Mouse (Mus musculus): ENCODE measurements at regions not wholly inside any gene's neighbourhood (a gene's known extent, or its start where the extent isn't known, plus 50 kb on each side); places are given as distances from the start of the nearest gene placed in this dataset.
"Not testable (repeated sequence)": the region's sequence is repeated elsewhere in the genome, so short reads cannot be mapped to it uniquely, and the experiment has no call there.

DNA sequence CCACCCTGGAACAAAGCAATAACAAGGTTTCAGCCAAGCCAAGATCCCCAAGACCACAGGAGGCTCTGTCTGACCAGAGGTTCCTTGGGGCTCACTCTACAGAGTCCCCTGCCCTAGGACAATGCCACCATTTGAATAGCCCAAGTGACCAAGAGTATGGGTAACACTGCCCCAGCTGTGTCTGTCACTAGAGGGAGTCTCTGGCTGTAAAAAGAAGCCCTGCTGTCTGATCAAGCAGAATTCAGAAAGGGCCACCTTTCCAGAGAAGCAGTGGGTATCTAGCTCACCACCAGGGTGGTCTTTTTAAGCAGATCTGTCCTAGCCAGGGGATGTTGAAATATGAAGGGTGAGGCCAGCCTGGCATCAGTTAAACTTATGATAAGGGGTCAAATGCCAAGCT is 86.6 kb upstream of the Thpo start:
- Histone ChIP-seq H3K79me2 (replicated peaks; ENCODE audit: control insufficient read depth, insufficient read depth, low read length) (no peaks in the 10 kb centered on the region), H3K4me1 (ENCODE audit: control insufficient read depth, insufficient read depth, low read length) (no peaks in the 10 kb centered on the region), H3K9ac (ENCODE audit: low read depth, low read length) (no peak overlapping the region), H3K27ac (no peak overlapping the region), H3K27me3 (ENCODE audit: control insufficient read depth, insufficient read depth, low read length) (no peaks in the 10 kb centered on the region), H3K4me3 (no peak overlapping the region), H3K36me3 (ENCODE audit: control insufficient read depth, insufficient read depth, low read length) (no peaks in the 10 kb centered on the region)
- no peak for DNase-seq
- TF ChIP-seq POLR2A (IDR thresholded peaks at IDR 0.05; ENCODE audit: insufficient read depth, low read depth, low read length) (no peak), EP300 (IDR thresholded peaks at IDR 0.05; ENCODE audit: insufficient read depth, low read depth, low read length) (no peak), CTCF (IDR thresholded peaks at IDR 0.05) (no peak)
- intact Hi-C loops (cut with DNase I), result no loop called here

DNA sequence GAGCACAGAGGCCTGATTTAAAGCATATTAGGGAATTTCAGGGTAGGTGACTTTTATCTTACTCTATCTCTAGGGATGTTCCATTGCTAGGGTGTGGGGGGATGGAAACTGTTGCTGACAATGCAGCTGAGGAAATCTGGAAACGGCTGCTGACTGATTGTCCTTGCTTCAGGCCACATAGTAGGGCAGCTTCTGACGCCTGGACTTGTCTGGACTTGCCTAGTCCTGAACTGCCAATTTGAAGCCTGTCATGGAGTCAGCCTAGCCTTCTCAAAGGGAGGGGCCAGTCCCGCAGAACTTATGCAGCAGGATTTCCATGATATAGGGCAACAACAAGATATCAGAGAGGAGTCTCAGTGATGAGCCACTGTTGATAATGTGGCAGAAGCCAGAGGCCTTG is 85.3 kb upstream of the Thpo start:
- no peak for DNase-seq
- Histone ChIP-seq H3K9ac (ENCODE audit: low read depth, low read length) (no peak overlapping the region), H3K27ac (no peak overlapping the region), H3K4me1 (ENCODE audit: control insufficient read depth, insufficient read depth, low read length) (no peaks in the 10 kb centered on the region), H3K79me2 (replicated peaks; ENCODE audit: control insufficient read depth, insufficient read depth, low read length) (no peaks in the 10 kb centered on the region), H3K4me3 (no peak overlapping the region), H3K27me3 (ENCODE audit: control insufficient read depth, insufficient read depth, low read length) (no peaks in the 10 kb centered on the region), H3K36me3 (ENCODE audit: control insufficient read depth, insufficient read depth, low read length) (no peaks in the 10 kb centered on the region)
- intact Hi-C loops (cut with DNase I), result no loop called here
- TF ChIP-seq CTCF (IDR thresholded peaks at IDR 0.05) (no peak), EP300 (IDR thresholded peaks at IDR 0.05; ENCODE audit: insufficient read depth, low read depth, low read length) (no peak), POLR2A (IDR thresholded peaks at IDR 0.05; ENCODE audit: insufficient read depth, low read depth, low read length) (no peak)
- 67% methylated on average over 3 of the region's 3 CpGs for WGBS

DNA sequence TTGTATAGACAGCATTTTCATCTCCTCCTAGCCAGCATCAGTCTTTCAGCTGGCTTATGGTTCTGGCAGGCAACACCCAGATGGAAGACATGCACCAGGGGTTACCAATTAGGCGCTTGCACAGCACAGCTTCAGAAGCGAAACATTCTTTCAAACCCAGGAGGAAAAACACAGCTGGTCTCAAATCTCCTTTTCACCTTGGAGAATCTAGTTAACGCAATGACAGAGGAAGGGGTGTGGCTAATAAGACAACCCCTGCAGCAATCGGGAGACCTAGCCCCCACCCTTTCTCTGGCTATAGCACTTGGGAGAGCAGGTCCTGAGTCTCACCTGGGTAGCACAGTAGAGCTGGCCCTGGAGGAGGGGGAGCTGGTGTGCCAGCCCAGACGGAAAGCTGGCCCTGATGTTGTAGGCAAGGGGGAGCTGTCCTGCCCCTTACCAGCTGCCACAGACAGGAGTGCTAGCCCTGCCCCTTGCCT is 84.4 kb upstream of the Thpo start:
- H3K79me2 ChIP-seq (replicated peaks; ENCODE audit: control insufficient read depth, insufficient read depth, low read length), result no peaks in the 10 kb centered on the region
- no peaks in the 10 kb centered on the region for H3K36me3 ChIP-seq (ENCODE audit: control insufficient read depth, insufficient read depth, low read length)
- no peak overlapping the region for H3K9ac ChIP-seq (ENCODE audit: low read depth, low read length)
- no peaks in the 10 kb centered on the region for H3K4me1 ChIP-seq (ENCODE audit: control insufficient read depth, insufficient read depth, low read length)
- no peak overlapping the region for H3K4me3 ChIP-seq
- TF ChIP-seq CTCF (IDR thresholded peaks at IDR 0.05) (no peak), EP300 (IDR thresholded peaks at IDR 0.05; ENCODE audit: insufficient read depth, low read depth, low read length) (no peak), POLR2A (IDR thresholded peaks at IDR 0.05; ENCODE audit: insufficient read depth, low read depth, low read length) (no peak)
- WGBS, result 33% methylated on average over 5 of the region's 5 CpGs
- DNase-seq, result no peak
- intact Hi-C loops (cut with DNase I), result no loop called here
- H3K27me3 ChIP-seq (ENCODE audit: control insufficient read depth, insufficient read depth, low read length), result no peaks in the 10 kb centered on the region
- no peak overlapping the region for H3K27ac ChIP-seq

DNA sequence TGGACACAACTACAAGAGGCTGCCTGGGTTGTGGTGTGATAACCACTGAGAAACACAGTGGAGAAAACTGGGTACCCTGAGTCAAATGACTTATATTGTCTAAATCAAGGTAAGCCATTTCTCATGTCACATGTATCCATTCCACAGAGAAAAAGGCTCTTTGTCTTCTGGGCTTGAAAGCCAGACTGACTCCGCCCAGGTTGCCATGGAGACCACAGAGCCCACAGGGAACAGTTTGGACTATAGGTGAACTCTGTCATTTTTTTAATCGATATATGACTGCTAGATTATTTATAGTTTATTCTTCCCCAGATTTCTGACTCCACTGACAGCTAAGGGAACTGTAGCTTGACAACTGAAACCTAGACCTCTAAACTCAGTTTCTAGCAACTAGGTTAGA is 80.7 kb upstream of the Thpo start:
- no peak for TF ChIP-seq CTCF (IDR thresholded peaks at IDR 0.05)
- no peak for TF ChIP-seq POLR2A (IDR thresholded peaks at IDR 0.05; ENCODE audit: insufficient read depth, low read depth, low read length)
- TF ChIP-seq EP300 (IDR thresholded peaks at IDR 0.05; ENCODE audit: insufficient read depth, low read depth, low read length), result no peak
- Histone ChIP-seq H3K27ac (no peak overlapping the region), H3K4me3 (no peak overlapping the region), H3K9ac (ENCODE audit: low read depth, low read length) (no peak overlapping the region), H3K79me2 (replicated peaks; ENCODE audit: control insufficient read depth, insufficient read depth, low read length) (no peaks in the 10 kb centered on the region), H3K27me3 (ENCODE audit: control insufficient read depth, insufficient read depth, low read length) (no peaks in the 10 kb centered on the region), H3K36me3 (ENCODE audit: control insufficient read depth, insufficient read depth, low read length) (no peaks in the 10 kb centered on the region), H3K4me1 (ENCODE audit: control insufficient read depth, insufficient read depth, low read length) (no peaks in the 10 kb centered on the region)
- no peak for DNase-seq
- intact Hi-C loops (cut with DNase I), result no loop called here
- 87% methylated on average over 2 of the region's 2 CpGs for WGBS

DNA sequence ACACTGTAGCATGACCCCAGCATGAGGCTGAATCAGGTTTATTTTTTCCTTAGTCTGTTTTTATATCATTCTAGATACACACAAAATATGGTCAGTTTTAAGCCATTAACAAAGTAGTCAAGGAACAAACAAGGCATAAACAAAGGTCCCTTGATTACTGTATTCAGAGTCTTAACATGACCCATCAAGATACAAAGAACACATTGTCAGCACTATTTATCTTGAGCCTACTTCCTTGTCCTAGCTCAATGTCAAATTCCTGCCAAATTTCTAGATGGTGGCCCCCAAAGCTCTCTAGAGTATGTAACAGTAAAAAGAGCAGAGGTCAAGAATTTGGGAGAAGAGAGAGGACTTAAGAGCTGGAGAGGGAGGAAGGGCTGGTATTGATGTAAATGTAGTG is 79.9 kb upstream of the Thpo start:
- no peaks in the 10 kb centered on the region for H3K36me3 ChIP-seq (ENCODE audit: control insufficient read depth, insufficient read depth, low read length)
- H3K27me3 ChIP-seq (ENCODE audit: control insufficient read depth, insufficient read depth, low read length), result no peaks in the 10 kb centered on the region
- H3K9ac ChIP-seq (ENCODE audit: low read depth, low read length), result no peak overlapping the region
- intact Hi-C loops (cut with DNase I), result no loop called here
- no peaks in the 10 kb centered on the region for H3K79me2 ChIP-seq (replicated peaks; ENCODE audit: control insufficient read depth, insufficient read depth, low read length)
- no peak overlapping the region for H3K27ac ChIP-seq
- no peak for DNase-seq
- no peaks in the 10 kb centered on the region for H3K4me1 ChIP-seq (ENCODE audit: control insufficient read depth, insufficient read depth, low read length)
- H3K4me3 ChIP-seq, result no peak overlapping the region
- no peak for TF ChIP-seq EP300 (IDR thresholded peaks at IDR 0.05; ENCODE audit: insufficient read depth, low read depth, low read length)

DNA sequence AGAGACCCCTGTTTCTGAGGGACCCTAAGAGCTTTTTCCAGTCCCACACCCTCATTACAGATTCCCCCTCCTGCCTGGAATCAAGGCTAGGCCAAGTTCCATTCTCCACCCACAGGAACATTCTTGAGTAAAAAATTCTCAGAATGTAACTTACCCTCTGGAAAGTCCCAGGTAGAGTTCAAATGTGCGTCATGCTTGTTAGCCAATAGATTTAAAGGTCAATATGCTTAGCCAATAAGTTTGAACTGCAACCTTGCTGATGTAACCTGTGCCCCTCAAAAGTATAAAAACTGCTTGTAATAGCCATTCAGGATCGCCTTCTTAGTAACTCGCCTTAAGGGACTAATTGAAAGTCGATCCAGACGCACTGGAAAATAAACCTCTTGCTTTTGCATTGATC is 77.7 kb upstream of the Thpo start:
- H3K4me3 ChIP-seq; H3K27me3 ChIP-seq (ENCODE audit: control insufficient read depth, insufficient read depth, low read length); H3K4me1 ChIP-seq (ENCODE audit: control insufficient read depth, insufficient read depth, low read length); H3K9ac ChIP-seq (ENCODE audit: low read depth, low read length); DNase-seq; H3K79me2 ChIP-seq (replicated peaks; ENCODE audit: control insufficient read depth, insufficient read depth, low read length); intact Hi-C loops (cut with DNase I); H3K36me3 ChIP-seq (ENCODE audit: control insufficient read depth, insufficient read depth, low read length); H3K27ac ChIP-seq: not testable (repeated sequence)
- WGBS, result 88% methylated on average over 5 of the region's 5 CpGs

DNA sequence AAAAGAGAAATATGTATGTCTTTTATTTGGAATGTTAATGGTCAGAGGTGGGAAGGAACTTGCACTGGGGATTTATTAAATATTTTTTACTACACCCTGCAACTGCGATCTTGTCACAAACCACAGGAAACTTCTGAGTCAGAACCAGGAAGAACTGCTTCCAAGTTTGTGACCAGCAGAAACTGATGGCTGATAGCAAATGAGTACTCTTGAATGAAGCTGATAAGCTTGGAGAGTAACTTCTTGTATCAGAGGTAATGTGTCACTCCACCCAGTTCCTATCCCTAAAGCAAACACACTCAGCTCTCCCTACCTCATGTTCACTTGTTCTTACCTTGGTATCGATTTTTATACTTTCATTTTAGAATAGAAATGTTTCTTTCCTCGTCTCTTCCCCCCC is 76.0 kb upstream of the Thpo start:
- Histone ChIP-seq H3K4me1 (ENCODE audit: control insufficient read depth, insufficient read depth, low read length) (no peaks in the 10 kb centered on the region), H3K79me2 (replicated peaks; ENCODE audit: control insufficient read depth, insufficient read depth, low read length) (no peaks in the 10 kb centered on the region), H3K4me3 (no peak overlapping the region), H3K36me3 (ENCODE audit: control insufficient read depth, insufficient read depth, low read length) (no peaks in the 10 kb centered on the region), H3K27me3 (ENCODE audit: control insufficient read depth, insufficient read depth, low read length) (no peaks in the 10 kb centered on the region), H3K9ac (ENCODE audit: low read depth, low read length) (no peak overlapping the region), H3K27ac (no peak overlapping the region)
- DNase-seq, result no peak
- WGBS, result 45% methylated on average over 3 of the region's 3 CpGs
- intact Hi-C loops (cut with DNase I), result no loop called here
- no peak for TF ChIP-seq EP300 (IDR thresholded peaks at IDR 0.05; ENCODE audit: insufficient read depth, low read depth, low read length)
- no peak for TF ChIP-seq POLR2A (IDR thresholded peaks at IDR 0.05; ENCODE audit: insufficient read depth, low read depth, low read length)
- TF ChIP-seq CTCF (IDR thresholded peaks at IDR 0.05), result no peak
